Mouse (Mus musculus) CD8-positive naive resting alpha-beta T cell, adult 2 months (primary cell): Measurements from ENCODE around the gene Rin2.
"Not testable (repeated sequence)": the region's sequence is repeated elsewhere in the genome, so short reads cannot be mapped to it uniquely, and the experiment has no call there.

Source experiments
- DNase-seq, 2 experiments: peaks; one replicate each; pipeline ENCODE4 v3.0.0; 2022; ENCODE audit warnings: low read depth in 2 of 2, low spot score in 2 of 2

The Rin2 gene

DNA sequence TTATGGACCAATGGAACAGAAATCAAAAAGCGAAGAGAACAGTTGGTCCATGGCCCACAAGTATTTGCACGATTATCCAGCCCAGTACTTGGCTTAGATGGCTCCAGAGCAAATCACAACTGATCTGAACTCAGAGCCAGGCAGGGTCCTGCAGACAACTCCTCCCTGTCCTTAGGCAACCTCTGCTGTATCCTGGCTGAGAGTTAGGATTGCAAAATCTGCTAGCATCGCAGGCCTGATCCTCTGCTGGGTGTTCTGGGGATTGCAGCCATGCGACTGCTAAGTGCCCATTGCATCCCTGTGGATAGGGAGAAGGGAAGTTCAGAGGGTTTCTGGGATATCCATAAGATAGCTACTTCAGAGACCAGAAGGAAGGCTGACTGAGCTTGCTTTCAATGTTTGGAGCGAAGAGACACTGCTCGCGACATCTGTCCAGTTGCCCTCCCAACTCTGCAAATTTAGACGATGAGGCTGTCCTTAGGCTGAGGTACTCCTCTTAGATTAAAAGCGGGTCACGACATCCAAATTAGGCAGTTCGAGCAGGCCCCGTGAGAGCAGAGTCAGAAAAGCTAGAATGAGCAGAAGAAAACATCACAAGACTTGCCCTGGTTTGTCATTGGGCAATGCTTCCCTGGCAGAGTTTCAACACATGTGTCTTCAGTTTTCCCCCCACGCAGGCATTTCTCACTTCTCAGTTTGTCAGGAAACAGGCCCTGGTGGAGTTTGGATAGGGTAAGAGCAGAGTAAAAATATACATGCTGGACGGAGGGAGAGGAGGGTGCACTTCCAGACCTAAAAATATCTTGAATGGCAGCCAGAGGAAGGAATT lies 213.1 kb downstream of the Rin2 start:
- DNase-seq, result no peak

DNA sequence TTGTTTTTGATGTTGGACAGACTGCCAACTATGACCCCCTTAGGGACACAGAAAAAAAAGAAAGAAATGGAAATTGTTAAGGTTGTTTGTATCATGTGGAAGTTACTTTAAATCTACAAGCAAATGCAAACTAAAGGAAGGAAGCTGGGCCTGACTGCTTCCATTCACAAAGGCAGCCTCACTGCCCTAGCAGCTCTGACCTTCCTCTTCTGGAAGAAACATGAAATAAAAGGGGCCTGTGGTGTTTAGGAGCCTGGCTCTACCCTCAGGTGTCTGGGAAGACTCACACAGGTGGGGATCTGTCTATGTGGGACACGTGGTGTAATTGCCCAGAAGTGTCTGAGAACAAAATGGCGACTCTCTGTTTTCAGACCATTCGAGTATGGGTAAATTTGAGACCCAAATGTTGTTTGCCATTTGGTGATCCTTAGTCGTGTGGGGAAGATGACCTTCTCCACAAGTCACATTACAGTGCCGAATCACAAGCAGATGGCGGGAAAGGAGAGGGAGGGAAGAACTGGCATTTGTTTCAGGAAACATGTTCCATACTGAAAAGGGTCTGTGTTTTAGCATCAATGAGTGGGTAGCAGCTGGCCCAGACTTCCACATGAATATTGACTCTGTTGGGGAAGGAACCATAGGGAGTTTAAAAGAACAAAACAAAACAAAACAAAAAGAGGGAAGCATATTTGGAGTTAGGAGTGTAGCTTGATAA lies 213.9 kb downstream of the Rin2 start:
- no peak for DNase-seq

DNA sequence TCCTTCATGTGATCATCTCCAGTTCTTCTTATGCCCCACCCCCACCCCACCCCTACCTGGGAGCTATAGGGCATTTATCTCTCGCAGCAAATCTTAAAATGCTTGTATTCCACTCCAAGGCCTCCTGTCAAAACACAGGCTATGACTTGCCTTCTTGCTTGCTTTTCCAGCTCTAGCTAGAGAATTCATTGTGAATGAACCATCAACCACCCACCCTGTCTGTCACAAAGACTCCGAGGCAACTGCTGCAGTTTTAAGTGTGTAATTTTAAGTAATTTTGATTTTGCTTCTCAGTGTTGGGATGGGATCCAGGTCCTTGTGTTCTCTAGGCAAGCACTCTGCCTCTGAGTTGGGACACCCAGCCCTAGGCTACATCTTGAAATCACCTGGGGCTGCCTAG lies 215.6 kb downstream of the Rin2 start:
- DNase-seq, result no peak

DNA sequence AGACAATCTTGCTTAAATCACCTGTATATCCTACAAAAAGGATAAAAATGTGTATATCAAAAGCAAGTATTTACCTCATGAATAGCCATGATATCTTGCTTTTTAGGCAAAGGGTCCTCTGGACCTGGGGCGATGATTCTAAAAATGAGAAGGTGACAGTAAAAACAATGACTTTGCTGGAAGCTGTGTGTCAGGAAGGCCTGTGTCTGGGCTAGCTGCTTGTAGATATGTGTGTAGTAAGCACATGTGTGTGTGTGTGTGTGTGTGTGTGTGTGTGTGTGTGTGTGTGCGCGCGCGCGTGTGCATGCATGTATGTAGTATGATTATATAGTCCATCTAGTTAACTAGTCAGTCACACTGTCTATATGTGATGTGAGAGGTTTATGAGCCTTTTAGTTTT lies 218.7 kb downstream of the Rin2 start:
- DNase-seq, result no peak

DNA sequence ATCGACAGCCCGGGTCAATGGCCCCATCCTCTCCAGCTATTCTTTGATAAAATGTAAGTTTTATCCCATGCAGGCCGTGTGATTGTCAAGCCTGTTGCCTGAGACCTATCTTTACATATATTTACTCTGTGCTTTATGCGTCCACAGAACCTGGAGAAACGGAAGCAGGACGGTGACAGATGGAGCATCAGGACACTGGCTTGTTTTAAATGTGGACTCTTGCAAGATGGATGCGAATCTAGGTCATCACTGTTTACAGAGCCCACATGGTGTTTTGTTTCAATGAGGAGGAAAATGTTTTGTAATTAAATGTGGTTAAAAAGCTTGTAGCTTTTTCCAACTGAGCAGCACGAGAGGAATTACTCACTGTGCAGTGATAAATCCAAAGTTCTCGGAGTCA lies 223.1 kb downstream of the Rin2 start:
- DNase-seq, result no peak

DNA sequence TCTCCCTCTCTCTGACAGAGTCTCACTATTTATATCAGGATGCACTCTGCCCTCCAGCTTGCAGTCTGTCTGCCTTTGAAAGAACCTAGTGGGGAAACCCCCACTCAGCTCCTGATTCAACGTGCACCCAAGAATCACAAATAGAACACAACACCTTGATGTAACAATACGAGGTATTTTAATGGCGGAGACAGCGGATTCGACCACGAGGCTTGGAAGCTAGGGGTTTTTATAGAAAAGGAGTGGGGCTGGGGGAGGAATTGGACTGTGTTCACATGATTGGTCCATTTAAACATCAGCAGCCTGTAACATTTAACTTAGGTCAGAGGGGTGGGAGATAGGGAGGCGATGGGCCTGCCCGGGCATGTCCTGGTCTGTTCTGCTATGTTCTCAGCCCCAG lies 225.3 kb downstream of the Rin2 start:
- not testable (repeated sequence) for DNase-seq

DNA sequence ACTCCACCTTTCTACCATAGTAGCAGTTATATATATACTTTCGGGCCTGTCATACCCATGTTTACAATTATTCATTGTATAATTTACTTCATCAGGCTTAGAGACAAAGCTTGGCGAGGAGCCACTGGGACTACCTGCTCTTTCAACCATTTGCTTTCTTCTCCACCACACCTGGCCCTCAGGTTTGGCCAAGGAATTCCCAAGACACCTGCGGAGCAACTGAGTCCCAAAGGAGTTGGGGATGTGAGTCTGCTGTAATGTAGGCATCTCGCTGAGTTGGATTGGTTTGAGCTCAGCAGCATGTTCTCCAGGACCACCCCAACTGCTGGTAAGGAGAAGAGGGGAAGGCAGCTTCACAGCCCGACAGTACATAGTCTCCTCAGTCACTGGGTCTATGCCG lies 226.8 kb downstream of the Rin2 start, which contains the start of gene Naa20:
Gene Naa20, plus strand, starts transcription at position 239 of the 400 bp plus-strand sequence.
- no peak for DNase-seq

DNA sequence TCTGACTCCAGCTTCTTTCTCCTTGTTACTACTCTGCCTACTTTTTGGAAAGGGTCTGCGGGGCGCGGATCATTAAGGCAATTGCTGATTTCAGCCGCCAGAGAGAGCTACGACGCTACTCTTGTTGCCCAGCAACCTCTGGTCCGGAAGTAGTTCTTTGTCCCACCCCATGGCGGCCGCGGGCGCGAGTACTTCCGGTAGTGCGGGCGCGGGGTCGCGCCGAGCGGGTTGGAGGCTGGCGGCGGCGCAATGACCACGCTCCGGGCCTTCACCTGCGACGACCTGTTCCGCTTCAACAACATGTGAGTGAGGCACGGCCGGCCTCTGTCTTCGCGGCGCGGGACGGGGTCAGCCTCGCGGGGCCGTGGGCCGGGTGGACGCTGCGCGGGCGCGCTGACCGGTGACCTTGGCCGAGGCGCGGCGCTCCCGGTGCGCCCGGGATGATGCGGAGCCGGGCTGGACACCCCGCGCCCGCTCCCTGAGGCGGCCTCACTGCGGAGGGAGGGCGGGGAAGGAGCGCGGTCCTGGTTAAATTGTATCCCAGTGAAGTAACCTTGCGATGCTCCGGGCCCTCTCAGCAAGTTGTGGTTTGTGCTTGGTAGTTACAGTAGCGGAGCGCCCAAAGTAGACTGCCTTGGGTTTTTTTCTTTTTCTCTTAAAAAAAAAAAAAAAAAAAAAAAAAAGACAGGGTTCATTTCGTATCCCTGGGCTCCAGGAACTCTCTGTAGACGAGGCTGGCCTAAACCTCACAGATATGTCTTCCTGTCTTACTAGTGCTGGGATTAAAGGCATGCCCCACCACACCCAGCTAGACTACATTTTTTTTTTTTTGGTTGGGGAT lies 228.3 kb downstream of the Rin2 start:
- peak; percentile 72 to 80 for DNase-seq

DNA sequence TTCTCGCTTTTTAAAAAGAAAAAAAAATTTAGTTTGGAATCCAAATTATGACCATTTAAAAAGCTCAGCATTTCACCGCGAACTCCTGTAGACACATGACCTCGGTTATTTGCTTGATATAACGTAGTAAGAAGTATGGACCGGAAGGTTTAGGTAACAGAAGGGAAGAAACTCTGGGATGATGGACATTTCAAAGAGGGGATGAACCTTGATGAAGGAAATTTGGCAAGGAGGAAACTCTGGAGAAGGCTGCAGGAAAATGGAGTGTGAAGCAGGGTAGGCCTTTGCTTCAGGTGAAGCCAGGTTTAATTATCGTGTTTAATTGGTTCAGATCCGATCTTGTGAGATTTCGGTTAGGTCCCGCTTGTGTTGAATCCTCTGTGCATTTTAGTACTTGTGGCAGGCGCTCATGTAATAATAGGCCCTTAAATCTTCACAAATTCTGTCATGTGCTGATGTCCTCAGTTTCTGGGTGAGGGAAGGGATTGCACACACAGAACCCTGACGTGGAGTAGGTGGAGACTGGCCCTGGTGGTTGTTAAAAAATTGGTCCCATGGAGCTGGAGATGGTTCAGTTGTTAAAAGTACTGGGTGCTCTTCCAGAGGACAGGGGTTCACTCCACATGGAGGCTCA lies 229.1 kb downstream of the Rin2 start:
- DNase-seq, result no peak

DNA sequence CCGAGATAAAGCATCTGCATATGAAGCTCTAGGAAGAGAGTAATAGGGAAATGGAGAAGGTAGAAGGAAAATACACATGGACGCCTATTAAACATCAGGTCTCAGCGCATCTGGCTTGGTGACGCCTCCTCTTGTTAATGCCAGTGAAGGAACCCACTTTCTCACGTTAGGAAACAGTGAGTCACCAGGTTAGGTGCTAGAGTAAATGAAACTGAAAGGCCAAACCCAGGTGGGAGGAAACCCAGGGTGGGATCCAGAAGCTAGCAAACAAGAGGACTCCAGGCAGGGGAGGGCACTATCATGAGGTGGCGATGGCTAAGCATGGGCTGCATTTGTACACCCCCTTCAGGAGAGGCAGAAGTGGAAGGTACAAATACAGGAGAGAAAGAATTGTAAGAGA lies 230.1 kb downstream of the Rin2 start:
- DNase-seq, result no peak

DNA sequence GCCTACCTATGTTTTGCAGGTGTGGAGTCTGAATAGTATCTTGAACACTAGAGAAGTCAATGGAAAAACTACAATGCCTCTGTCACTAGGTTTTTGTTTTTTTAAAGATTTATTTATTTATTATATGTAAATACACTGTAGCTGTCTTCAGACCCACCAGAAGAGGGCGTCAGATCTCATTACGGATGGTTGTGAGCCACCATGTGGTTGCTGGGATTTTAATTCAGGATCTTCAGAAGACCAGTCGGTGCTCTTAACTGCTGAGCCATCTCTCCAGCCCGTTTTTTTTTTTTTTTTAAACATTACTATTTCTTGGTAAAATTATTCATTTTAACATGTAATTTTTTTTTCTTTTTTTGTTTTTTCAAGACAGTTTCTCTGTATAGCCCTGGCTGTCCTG lies 230.9 kb downstream of the Rin2 start:
- DNase-seq, result not testable (repeated sequence)

DNA sequence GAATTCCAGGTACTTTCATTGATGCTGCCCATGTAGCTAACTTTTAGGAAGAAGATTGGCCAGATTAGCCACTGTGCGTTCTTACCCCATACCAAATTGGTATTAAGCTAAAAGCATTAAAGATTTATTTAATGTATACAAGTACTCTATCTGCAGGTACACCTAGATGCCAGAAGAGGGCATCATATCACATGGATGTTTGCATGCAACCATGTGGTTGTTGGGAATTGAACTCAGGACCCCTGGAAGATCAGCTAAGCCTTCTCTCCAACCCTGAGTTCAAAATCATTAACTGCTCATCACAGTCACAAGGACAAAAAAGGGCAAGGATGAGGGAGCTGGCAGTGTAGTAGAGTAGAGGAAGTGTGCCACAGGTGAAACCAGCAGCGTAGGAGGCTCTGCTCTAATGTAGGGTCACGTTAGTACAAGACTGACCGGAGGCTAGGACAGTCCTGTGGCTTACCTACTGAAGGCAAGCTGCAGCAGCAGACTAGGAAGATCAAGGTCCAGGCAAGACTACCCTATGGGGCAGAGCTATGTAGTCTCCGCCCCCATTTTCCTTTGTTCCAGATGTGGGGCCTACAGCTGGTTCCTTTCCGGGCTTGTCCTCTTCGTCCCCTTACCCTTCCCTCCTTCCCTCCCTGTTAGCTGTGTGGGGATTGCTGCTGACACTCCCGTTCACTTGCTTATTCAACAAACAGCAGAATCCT lies 246.1 kb downstream of the Rin2 start:
- no peak for DNase-seq

DNA sequence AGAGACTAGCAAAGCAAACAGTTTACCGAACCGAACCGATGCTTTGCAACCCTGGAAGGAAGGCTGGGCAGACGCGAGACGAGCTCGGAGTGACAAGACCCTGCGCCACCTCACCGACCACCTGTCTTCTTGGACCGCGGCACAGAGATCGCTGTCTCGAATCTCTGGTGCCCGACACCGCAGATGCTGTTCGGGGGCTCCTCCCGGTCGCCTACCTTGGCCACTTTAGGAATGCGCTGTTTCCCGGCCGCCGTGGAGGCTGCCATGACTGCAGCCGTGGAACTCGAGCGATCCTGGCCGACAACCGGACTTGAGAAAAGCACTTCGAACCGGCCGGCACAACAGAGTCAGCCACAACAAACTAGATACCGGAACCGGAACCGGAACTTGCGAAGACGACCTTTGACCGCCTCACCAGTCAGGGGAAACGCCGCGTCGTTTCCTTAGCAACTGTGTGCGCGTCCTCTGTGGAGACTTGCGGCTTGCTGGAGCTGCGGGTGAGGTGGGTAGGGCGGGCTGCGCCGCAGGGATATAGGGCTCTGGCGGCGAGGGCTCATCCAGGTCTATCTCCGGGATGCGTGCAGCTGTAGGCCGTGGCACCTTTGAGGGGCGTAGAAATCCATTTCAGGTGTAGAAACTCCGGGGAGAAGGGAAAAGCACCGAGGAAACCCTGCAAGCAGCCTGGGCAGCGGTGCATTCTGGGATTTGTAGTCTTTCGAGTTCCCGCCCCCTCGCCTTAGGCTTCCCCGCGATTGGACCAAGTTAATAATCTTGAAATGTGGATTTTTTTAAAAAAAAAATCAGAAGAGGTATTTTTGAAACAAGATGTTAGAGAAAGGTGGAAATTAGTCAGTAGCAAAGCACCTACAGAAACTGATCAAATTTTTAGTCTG lies 259.6 kb downstream of the Rin2 start, which contains the start of the genes Cfap61 and Crnkl1:
Gene Cfap61, plus strand, starts transcription at position 446 of the 893 bp plus-strand sequence.
Gene Crnkl1, minus strand, starts transcription at position 676 of the 893 bp plus-strand sequence.
- peak; percentile 86 to 92 for DNase-seq

DNA sequence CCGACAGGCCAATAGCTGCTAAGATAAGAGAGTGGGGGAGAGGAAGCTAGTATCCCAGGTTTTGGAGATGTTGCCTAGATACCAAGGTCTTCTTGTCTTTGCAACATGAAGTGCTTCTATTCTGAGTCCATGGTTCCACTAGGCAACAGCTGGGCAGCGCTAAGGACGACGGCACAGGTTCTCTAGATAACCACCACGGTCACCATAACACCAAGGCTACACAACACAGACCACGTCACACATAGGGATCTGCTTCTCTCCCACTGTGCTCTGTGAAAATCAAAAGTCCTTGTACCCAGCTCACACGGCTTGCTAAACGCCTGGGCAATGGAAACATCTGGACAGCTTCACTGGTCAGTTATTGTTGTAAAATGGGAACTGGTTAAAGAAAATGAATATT lies 262.0 kb downstream of the Rin2 start:
- no peak for DNase-seq
